Mouse (Mus musculus) hindbrain, postnatal 0 days (tissue): ENCODE results near the gene Glis2. TPM values are rescaled to one million over a fixed set of nuclear protein-coding genes. Genes with fewer than 3 reads are reported as not detected.
A peak's percentile ranks its signal among the peaks of the same experiment; 100 is the strongest.

Source experiments
- ATAC-seq: fragments of 200-750 bp; cut with Nextera tagmentation; 2 replicates; pipeline ENCODE4 v1.8.0; 2017; ENCODE audit warnings: mild to moderate bottlenecking, moderate TSS enrichment, moderate library complexity
- DNase-seq: peaks from one replicate; pipeline ENCODE4 v3.0.0-alpha.2; 2015; ENCODE audit warnings: low spot score
- H3K27ac ChIP-seq: fragments of 300-500 bp; sonication (generic); 2 replicates; pipeline ENCODE4 v1.5.1; 2014; ENCODE audit warnings: mild to moderate bottlenecking
- H3K27me3 ChIP-seq: fragments of 300-500 bp; sonication (generic); 2 replicates; pipeline ENCODE4 v1.6.1; 2014; ENCODE audit warnings: low read length, mixed read lengths; ENCODE audit not compliant: insufficient read depth
- H3K36me3 ChIP-seq: fragments of 300-500 bp; sonication (generic); 2 replicates; pipeline ENCODE4 v1.6.1; 2014; ENCODE audit warnings: low read length, mixed read lengths; ENCODE audit not compliant: insufficient read depth
- H3K4me1 ChIP-seq: fragments of 300-500 bp; sonication (generic); 2 replicates; pipeline ENCODE4 v1.6.1; 2014; ENCODE audit warnings: antibody characterized with exemption, low read length, mixed read lengths; ENCODE audit not compliant: insufficient read depth
- H3K4me2 ChIP-seq: fragments of 300-500 bp; sonication (generic); 2 replicates; pipeline ENCODE4 v1.6.1; 2014; ENCODE audit warnings: low read depth, mild to moderate bottlenecking, low read length, moderate library complexity, mixed read lengths
- H3K4me3 ChIP-seq: fragments of 300-500 bp; sonication (generic); 2 replicates; pipeline ENCODE4 v1.5.1; 2014; ENCODE audit warnings: low read length
- H3K9ac ChIP-seq: fragments of 300-500 bp; sonication (generic); replicated peaks from 2 replicates; pipeline ENCODE4 v1.6.1; 2014; ENCODE audit warnings: mild to moderate bottlenecking, low read length, moderate library complexity, mixed read lengths
- H3K9me3 ChIP-seq: fragments of 300-500 bp; sonication (generic); 2 replicates; pipeline ENCODE4 v1.6.1; 2016; ENCODE audit warnings: low read length, mixed read lengths
- CTCF ChIP-seq: IDR thresholded peaks from 2 replicates; pipeline ENCODE4 v1.5.1; 2016; ENCODE audit warnings: antibody characterized with exemption, control low read depth, low read depth
- WGBS: fragments of 180-500 bp; shearing (Covaris S2); extraction: QIAGEN DNeasy Blood & Tissue Kit; methylation state at CpG from one replicate; pipeline ENCODE4 v1.1.7; 2014; 5-methylcytosine and 5-hydroxymethylcytosine counted together
- polyA plus RNA-seq: library from polyadenylated mRNA; unstranded; fragments of >200 nt; fragmentation: Nextera tagmentation; extraction: Ambion mirVana; gene quantifications from 2 replicates; pipeline ENCODE4 v1.2.1, GENCODE M21; 2015
- total RNA-seq: library from RNA; depleted of rRNA; stranded (reverse); fragments of >200 nt; gene quantifications from 2 replicates; pipeline ENCODE4 v1.2.3, GENCODE M21; 2014

Glis2 gene
- total and polyA plus RNA-seq, 2 experiments from 2014 or later, result 12.0 to 25.8 TPM

DNA sequence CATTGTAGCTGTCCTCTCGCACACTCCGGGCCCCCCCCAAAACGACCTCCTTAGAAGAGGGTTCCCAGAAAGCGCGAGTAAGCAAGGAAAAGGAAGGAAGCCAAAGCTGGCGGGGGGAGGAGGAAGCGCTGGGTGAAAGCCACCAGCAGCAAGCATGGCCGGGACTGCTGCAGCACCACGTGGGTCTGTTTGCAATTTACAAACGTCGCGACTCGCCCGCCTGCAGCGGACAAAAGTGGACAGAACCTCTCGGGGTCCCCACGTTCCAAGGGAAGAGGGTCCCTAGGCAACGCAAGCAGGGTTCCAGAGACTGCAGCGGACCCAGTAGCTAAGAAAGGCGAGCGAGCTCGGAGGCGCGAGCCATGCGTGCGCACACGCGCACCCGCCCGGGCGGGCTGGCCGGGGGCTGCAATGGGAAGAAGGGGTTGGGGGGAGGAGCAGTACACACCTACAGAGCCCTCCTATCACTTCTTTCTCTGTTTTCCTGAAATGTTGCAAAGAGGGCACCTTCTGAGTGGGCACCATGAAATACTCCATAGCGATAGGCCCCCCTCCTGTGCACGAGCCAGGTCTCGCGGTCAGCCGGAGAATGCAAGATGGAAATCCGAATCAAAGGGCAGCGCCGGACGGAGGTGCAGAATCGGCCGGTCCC, 35.4 kb upstream of the Glis2 start:
- no peaks in the 10 kb centered on the region for H3K27me3 ChIP-seq
- DNase-seq, result peak; percentile 76
- ATAC-seq, result peak; percentile 58
- no peak for TF ChIP-seq CTCF
- H3K9me3 ChIP-seq, result no peaks in the 10 kb centered on the region
- WGBS, result 0% methylated on average over 43 of the region's 43 CpGs
- no peaks in the 10 kb centered on the region for H3K36me3 ChIP-seq
- peak overlapping the region; percentile 94 for H3K27ac ChIP-seq
- H3K9ac ChIP-seq, result peak overlapping the region; percentile 71
- peak overlapping the region; percentile 94 for H3K4me2 ChIP-seq
- peak overlapping the region; percentile 81 for H3K4me3 ChIP-seq
- H3K4me1 ChIP-seq, result peaks cover 15% of the 10 kb centered on the region

DNA sequence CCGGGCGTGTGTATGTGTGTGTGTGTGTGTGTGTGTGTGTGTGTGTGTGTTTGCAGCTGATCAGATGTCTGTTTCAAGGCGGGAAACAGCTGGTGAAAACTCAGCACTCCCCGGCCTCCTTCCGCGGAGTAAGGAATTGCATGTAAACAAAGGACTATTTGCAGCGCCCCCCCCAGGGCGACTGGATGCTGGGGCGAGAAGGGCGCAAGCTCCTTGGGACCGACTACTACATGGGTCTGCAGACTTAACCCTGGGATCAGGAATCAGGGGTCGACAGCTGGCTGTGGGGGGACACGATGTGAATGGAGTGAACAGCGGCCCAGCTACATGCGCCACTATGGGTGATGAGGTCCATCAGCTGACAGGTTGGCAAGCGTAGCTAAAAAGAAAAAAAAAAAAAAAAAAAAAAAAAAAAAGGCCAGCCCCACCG, 34.8 kb upstream of the Glis2 start, which contains the start of gene Tfap4:
TSS of gene Tfap4 (minus strand) at position 140 of the 430 bp plus-strand sequence.
- peak; percentile 56 for TF ChIP-seq CTCF
- peaks cover 15% of the 10 kb centered on the region for H3K4me1 ChIP-seq
- peak within 1 kb of the TSS; percentile 71 for H3K9ac ChIP-seq
- no peaks in the 10 kb centered on the region for H3K9me3 ChIP-seq
- no peaks in the 10 kb centered on the region for H3K27me3 ChIP-seq
- H3K27ac ChIP-seq, result peak within 1 kb of the TSS; percentile 94
- ATAC-seq (peak; percentile 54), DNase-seq (peak; percentile 93)
- H3K4me3 ChIP-seq, result peak within 1 kb of the TSS; percentile 81
- under 1% methylated on average over 16 of the region's 17 CpGs for WGBS
- H3K4me2 ChIP-seq, result peak within 1 kb of the TSS; percentile 94
- H3K36me3 ChIP-seq, result no peaks in the 10 kb centered on the region

- H3K36me3 ChIP-seq, result no peaks in the 10 kb centered on the region
- DNase-seq (peak; percentile 68), ATAC-seq (peak; percentile 2; the same call in 1 of the 2 replicates)
- H3K27me3 ChIP-seq, result no peaks in the 10 kb centered on the region
- no peaks in the 10 kb centered on the region for H3K9me3 ChIP-seq
- H3K9ac ChIP-seq, result peak overlapping the region; percentile 71
- peaks cover 15% of the 10 kb centered on the region for H3K4me1 ChIP-seq
- TF ChIP-seq CTCF, result peak; percentile 78
- peak overlapping the region; percentile 94 for H3K4me2 ChIP-seq
- under 1% methylated on average over 43 of the region's 43 CpGs for WGBS
- H3K4me3 ChIP-seq, result peak overlapping the region; percentile 81
- peak overlapping the region; percentile 94 for H3K27ac ChIP-seq
Observed at GRCm38 (mm10) chr16:4560145-4560952, 34.2 kb upstream of the Glis2 start.

DNA sequence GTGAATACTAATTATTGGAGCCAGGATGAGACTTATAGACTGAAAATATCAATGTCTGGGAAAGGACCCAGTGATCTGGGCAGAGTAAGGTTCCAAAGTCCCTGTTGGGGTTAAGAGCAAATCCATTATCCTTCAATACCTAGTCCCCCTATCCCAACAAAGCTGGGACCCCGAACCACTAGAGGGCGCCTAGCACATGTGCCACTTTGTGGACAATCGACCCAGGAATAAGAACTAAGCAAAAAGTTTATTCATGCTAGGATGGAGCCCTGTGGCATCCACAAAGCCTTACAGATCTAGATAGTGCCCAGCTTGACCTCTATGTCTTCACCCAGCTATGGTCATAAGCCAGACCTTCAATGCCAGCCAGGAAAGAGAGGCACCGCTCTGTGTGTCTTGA, 26.6 kb upstream of the Glis2 start:
- H3K27me3 ChIP-seq, result no peaks in the 10 kb centered on the region
- H3K27ac ChIP-seq, result no peak overlapping the region
- WGBS, result 19% methylated on average over 4 of the region's 4 CpGs
- no peak overlapping the region for H3K4me2 ChIP-seq
- H3K4me3 ChIP-seq, result no peak overlapping the region
- DNase-seq (peak; percentile 87), ATAC-seq (0 out of 2 replicates have a peak, but pooled peaks have one; percentile 29)
- peak; percentile 85 for TF ChIP-seq CTCF
- no peaks in the 10 kb centered on the region for H3K36me3 ChIP-seq
- no peak overlapping the region for H3K9ac ChIP-seq
- no peaks in the 10 kb centered on the region for H3K9me3 ChIP-seq
- H3K4me1 ChIP-seq, result no peaks in the 10 kb centered on the region

- no peak overlapping the region for H3K4me2 ChIP-seq
- no peaks in the 10 kb centered on the region for H3K4me1 ChIP-seq
- ATAC-seq (no peak), DNase-seq (no peak)
- no peaks in the 10 kb centered on the region for H3K27me3 ChIP-seq
- H3K36me3 ChIP-seq, result no peaks in the 10 kb centered on the region
- no peak overlapping the region for H3K4me3 ChIP-seq
- WGBS, result 37% methylated on average over 4 of the region's 4 CpGs
- H3K27ac ChIP-seq, result no peak overlapping the region
- no peaks in the 10 kb centered on the region for H3K9me3 ChIP-seq
- no peak for TF ChIP-seq CTCF
- H3K9ac ChIP-seq, result no peak overlapping the region
Observed at GRCm38 (mm10) chr16:4570737-4571136, 23.8 kb upstream of the Glis2 start.

DNA sequence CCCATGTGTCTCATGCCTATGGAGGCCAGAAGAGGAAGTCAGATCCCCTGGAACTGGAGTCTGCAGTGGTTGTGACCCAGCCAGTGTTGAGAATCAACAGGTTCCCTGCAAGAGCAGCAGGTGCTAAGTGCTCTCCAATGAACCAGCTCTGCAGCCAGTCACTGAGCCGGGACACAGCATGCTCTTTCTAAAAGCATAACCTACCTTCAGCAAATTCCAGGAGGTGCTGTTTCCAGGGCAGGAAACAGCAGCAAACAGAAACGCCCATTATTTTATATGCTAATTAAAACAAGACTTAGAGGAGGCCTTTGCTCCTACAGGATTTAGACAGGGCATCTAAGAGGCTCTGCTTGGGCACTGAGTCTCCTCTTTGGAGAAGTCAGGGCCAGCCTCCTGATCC, 18.5 kb upstream of the Glis2 start:
- Histone ChIP-seq H3K9ac (no peak overlapping the region), H3K4me2 (no peak overlapping the region), H3K27me3 (no peaks in the 10 kb centered on the region), H3K9me3 (no peaks in the 10 kb centered on the region), H3K4me1 (no peaks in the 10 kb centered on the region), H3K4me3 (no peak overlapping the region), H3K27ac (no peak overlapping the region), H3K36me3 (no peaks in the 10 kb centered on the region)
- WGBS, result 45% methylated on average over 2 of the region's 2 CpGs
- no peak for TF ChIP-seq CTCF
- DNase-seq (no peak), ATAC-seq (no peak)
